28 mouse cellular contexts compared by ENCODE assay signal in the genomic region with DNA sequence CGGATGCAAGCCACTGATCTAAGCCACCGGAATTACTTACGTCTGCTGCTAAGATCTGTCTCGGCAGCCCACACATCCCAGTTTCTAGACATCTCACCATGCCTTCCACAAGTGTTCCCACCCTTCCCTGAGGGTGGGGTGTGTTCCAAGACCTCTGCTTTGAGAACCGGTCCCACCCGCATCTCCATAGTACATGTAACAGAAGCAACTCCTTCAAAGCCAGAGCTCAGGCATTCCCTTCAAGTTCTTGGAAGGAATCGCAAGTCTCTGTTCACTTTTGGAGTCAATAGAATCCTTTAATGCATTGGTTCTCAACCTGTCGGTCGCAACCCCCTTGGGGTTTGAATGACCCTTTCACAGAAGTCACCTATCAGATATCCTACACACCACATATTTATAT.
DNase-seq lines count a peak whose midpoint lies in the region; ATAC-seq lines count a peak whose summit lies in the region.
"Had no signal": no experiment of that assay in that cellular context is flagged by ENCODE, and none has a peak within 500 bp of the region (broad histone marks: within the 10 kb centered on the region; RNA-seq: fewer than 3 reads in every experiment).

No protein-coding gene starts in this region.

- ATAC-seq in midbrain, embryonic 11.5 days (ENCODE audit: low FRiP score): no peak
- no peak for ATAC-seq in midbrain, embryonic 13.5 days
- ATAC-seq in granulocyte monocyte progenitor cell, adult 5-6 weeks (replicated peaks; ENCODE audit: poor library complexity, severe bottlenecking): no peak
- ATAC-seq: activated CD4-positive, CD25-positive, alpha-beta regulatory T cell, adult 4 months; forebrain, embryonic 13.5 days; intestine, postnatal 0 days had no signal

- no peaks in the 10 kb centered on the region for H3K36me3 ChIP-seq in midbrain, embryonic 11.5 days (ENCODE audit: control insufficient read depth, insufficient read depth, low read length)
- H3K36me3 ChIP-seq in midbrain, embryonic 13.5 days: no peaks in the 10 kb centered on the region
- H3K36me3 ChIP-seq: embryonic facial prominence, embryonic 10.5 days; embryonic facial prominence, embryonic 13.5 days; heart, embryonic 13.5 days; hindbrain, embryonic 12.5 days; hindbrain, embryonic 15.5 days had no signal

- H3K4me1 ChIP-seq in midbrain, embryonic 11.5 days (ENCODE audit: control insufficient read depth, insufficient read depth, low read length): no peaks in the 10 kb centered on the region
- H3K4me1 ChIP-seq in midbrain, embryonic 13.5 days (replicated peaks): no peaks in the 10 kb centered on the region
- H3K4me1 ChIP-seq: embryonic facial prominence, embryonic 10.5 days; embryonic facial prominence, embryonic 13.5 days; forebrain, embryonic 13.5 days; heart, embryonic 13.5 days; hindbrain, embryonic 12.5 days; hindbrain, embryonic 15.5 days had no signal

- WGBS in midbrain, embryonic 11.5 days: 94% methylated on average over 9 of the region's 9 CpGs
- WGBS in midbrain, embryonic 13.5 days: 94% methylated on average over 9 of the region's 9 CpGs

- no peak overlapping the region for H3K9ac ChIP-seq in midbrain, embryonic 11.5 days (ENCODE audit: low read length)
- H3K9ac ChIP-seq in midbrain, embryonic 13.5 days (replicated peaks): no peak overlapping the region
- H3K9ac ChIP-seq: embryonic facial prominence, embryonic 13.5 days; forebrain, embryonic 13.5 days; forebrain, postnatal 0 days; heart, embryonic 13.5 days; hindbrain, embryonic 12.5 days; hindbrain, embryonic 15.5 days had no signal

- H3K27me3 ChIP-seq in midbrain, embryonic 11.5 days (ENCODE audit: control insufficient read depth, insufficient read depth, low read length): no peaks in the 10 kb centered on the region
- H3K27me3 ChIP-seq in midbrain, embryonic 13.5 days: no peaks in the 10 kb centered on the region
- H3K27me3 ChIP-seq: CH12.LX; embryonic facial prominence, embryonic 13.5 days; forebrain, embryonic 13.5 days; heart, embryonic 13.5 days; hindbrain, embryonic 12.5 days; hindbrain, embryonic 15.5 days had no signal

- H3K4me2 ChIP-seq in midbrain, embryonic 11.5 days: no peak overlapping the region
- no peak overlapping the region for H3K4me2 ChIP-seq in midbrain, embryonic 13.5 days (replicated peaks)
- H3K4me2 ChIP-seq: embryonic facial prominence, embryonic 13.5 days; forebrain, embryonic 13.5 days; heart, embryonic 13.5 days; hindbrain, embryonic 12.5 days; hindbrain, embryonic 15.5 days had no signal

- no peak overlapping the region for H3K27ac ChIP-seq in midbrain, embryonic 11.5 days (ENCODE audit: low read depth, low read length)
- H3K27ac ChIP-seq in midbrain, embryonic 13.5 days: no peak overlapping the region
- H3K27ac ChIP-seq: embryonic facial prominence, embryonic 10.5 days; embryonic facial prominence, embryonic 13.5 days; forebrain, embryonic 13.5 days; heart, embryonic 13.5 days; hindbrain, embryonic 12.5 days; hindbrain, embryonic 15.5 days had no signal

- DNase-seq in heart, adult 11 months: peak; percentile 80
- no peak for DNase-seq in heart, adult 9 months (ENCODE audit: low spot score in 2 of 2)
- DNase-seq in midbrain, embryonic 11.5 days (ENCODE audit: low spot score, missing footprints): peak; percentile 72
- peak; percentile 9 for DNase-seq in WW6 (ENCODE audit: low read depth, low spot score)
- DNase-seq in spleen, postnatal 36 days (ENCODE audit: low spot score in 2 of 2): no peak
- DNase-seq: adrenal gland, adult 8-10 months; adrenal gland, postnatal 25 days; B cell, adult 2 months; cerebellum, adult 11-12 months; cerebellum, adult 8-10 months; cerebellum, postnatal 10 days; cerebellum, postnatal 36 days; embryo, embryonic 11 days; forebrain, postnatal 0 days; gastrocnemius, postnatal 25 days; heart, postnatal 14 days had no signal

- H3K4me3 ChIP-seq in midbrain, embryonic 11.5 days (ENCODE audit: low read depth, low read length): no peak overlapping the region
- H3K4me3 ChIP-seq in midbrain, embryonic 13.5 days (replicated peaks): no peak overlapping the region
- H3K4me3 ChIP-seq: embryonic facial prominence, embryonic 10.5 days; embryonic facial prominence, embryonic 13.5 days; erythroblast, embryonic 14.5 days; forebrain, embryonic 13.5 days; heart, embryonic 13.5 days; hindbrain, embryonic 12.5 days; hindbrain, embryonic 15.5 days had no signal

- H3K9me3 ChIP-seq in midbrain, embryonic 11.5 days (ENCODE audit: control insufficient read depth, low read length): no peaks in the 10 kb centered on the region
- no peaks in the 10 kb centered on the region for H3K9me3 ChIP-seq in midbrain, embryonic 13.5 days
- H3K9me3 ChIP-seq: embryonic facial prominence, embryonic 10.5 days; embryonic facial prominence, embryonic 13.5 days; forebrain, embryonic 13.5 days; heart, embryonic 13.5 days; hindbrain, embryonic 12.5 days; hindbrain, embryonic 15.5 days had no signal

Comparison
In these comparisons a context has a peak if more than half of its experiments do, and no peak if none do; other contexts are left out.
1. DNase-seq: peak in heart, adult 11 months (single experiment), midbrain, embryonic 11.5 days (single experiment) and WW6 (single experiment); none in heart, adult 9 months (0 of 2) and spleen, postnatal 36 days (0 of 2).